Mouse (Mus musculus) frontal cortex, postnatal 25 days (tissue): Measurements from ENCODE around the gene Pacs1.
"Not testable (repeated sequence)": the region's sequence is repeated elsewhere in the genome, so short reads cannot be mapped to it uniquely, and the experiment has no call there.

Experiments
- DNase-seq, 2 experiments: peaks; one replicate each; pipeline ENCODE4 v3.0.0; 2022; ENCODE audit warnings: low spot score in 2 of 2

The Pacs1 gene

DNA sequence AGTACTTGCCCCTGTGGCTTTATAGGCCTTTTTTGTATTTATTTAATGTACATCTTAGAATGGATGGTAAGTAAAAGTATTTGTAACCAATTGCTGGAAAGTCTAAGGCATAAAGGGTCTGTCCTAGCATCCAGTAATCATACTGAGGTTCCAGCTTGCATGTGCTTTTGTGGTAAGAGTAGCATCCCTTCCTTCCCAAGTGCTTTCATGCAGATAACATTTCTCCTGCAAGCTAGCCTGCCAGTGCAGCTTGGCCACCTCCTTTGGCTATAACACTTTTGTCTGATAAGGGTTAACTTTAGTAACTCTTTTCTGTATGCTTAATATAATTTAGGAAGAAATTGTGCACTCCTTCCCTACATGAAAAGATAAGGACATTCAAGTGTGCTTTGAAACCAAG, 4.9 kb downstream of the Pacs1 start:
- DNase-seq = no peak

DNA sequence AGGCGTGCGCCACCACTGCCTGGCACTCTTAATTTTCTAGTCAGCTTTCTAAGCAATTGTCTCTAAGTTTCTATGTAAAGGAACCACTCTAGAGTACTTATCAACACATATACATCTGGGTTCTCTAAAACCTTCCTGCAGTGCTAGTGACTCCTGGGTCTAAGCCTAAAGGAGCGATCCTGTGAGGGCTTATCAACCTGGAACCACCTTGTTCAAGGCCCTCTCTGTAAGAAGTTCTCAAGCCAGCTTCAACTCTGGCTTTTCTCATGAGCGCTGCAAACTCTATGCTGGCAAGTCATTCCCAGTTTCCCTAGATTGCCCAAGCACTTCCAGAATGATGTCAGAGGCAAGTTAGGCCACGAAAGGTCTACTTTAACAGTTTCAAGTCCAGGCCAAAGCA, 5.9 kb downstream of the Pacs1 start:
- no peak for DNase-seq

DNA sequence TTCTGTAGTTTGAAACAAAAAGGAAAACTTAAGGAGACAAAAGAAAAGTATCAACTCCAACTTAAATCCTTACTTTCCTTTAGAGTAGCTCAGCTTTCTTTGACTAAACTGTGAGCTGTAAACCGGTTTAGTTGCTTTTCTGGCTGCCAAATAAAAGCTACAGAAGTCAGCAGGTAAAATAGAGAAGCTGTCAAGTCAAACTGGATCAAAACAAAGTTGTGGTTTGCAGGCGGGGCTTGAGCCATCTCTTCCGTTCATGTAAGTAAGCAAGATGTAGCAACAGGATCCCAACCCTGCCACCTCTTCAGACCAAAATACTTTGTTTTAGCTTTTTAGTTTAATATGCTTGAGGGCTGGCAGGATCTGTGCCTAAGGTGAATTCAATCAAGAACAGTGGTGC, 15.8 kb downstream of the Pacs1 start:
- DNase-seq = no peak

GRCm38 (mm10) chr19:5236981-5237380, 35.9 kb downstream of the Pacs1 start:
- not testable (repeated sequence) for DNase-seq

GRCm38 (mm10) chr19:5232696-5233095, 40.2 kb downstream of the Pacs1 start:
- DNase-seq = no peak

- DNase-seq = no peak
These were observed 42.8 kb downstream of the Pacs1 start for GRCm38 (mm10) chr19:5230110-5230509.

DNA sequence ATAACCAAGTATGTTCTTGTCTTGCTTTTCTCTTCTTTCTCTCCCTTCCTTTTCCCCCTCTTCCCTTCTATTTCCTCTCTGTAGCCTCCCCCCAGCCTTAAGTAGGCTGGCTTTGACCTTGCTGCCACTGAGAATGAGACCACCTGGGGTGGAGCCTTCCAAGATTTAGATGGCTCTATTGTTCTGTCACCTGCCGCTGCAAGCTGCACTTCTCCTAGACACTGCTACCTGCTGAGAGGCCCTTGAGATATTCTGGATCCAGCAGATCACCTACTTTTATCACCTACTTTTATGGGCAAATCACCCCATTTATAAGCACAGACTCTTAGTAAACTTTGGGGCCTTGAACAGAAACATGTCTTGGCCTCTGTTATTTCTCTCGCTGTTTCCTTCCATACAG, 48.3 kb downstream of the Pacs1 start:
- no peak for DNase-seq

- DNase-seq = no peak
These were observed 48.8 kb downstream of the Pacs1 start for GRCm38 (mm10) chr19:5224077-5224476.

- no peak for DNase-seq
These were observed 51.0 kb downstream of the Pacs1 start for GRCm38 (mm10) chr19:5221926-5222325.

GRCm38 (mm10) chr19:5221219-5221723, 51.6 kb downstream of the Pacs1 start:
- DNase-seq = not testable (repeated sequence)

DNA sequence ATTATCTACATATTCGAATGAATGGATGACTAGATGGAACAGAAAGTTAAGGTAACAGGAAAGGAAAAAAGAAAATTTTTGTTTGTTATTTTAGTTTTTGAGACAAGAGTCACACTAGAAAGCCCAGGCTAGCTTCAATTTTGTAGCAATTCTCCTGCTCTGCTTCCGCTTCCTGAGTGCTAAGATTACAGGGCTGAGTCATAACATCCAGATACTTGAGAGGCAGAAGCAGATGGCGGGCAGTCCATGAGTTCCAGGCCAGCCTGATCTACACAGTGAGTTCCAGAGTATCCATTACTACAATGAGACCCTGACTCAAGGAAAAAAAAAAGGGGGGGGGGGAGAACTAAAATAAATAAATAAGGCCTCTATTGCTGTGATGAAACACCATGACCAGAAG, 52.5 kb downstream of the Pacs1 start:
- no peak for DNase-seq

GRCm38 (mm10) chr19:5201691-5202090, 71.2 kb downstream of the Pacs1 start:
- DNase-seq = no peak

GRCm38 (mm10) chr19:5200617-5201016, 72.3 kb downstream of the Pacs1 start:
- DNase-seq = not testable (repeated sequence)

DNA sequence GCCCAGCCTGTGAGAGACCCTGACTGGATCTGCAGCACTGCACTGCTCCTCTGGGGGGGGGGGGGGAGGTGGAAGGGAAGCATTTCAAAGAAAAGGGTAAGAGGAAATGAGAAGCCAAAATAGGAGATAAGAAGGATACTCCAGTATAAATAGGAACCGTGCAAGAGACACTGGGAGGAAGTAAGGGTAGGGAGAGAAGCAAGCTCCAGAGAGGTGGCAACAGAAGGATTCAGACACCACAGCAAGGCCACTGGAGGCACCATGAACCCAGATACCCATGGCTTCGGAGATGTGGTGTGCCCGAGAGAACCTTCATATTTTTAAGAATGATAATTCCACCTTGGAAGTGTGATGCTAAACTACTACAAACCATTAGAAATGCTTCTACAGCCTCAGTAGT, 74.4 kb downstream of the Pacs1 start:
- no peak for DNase-seq

DNA sequence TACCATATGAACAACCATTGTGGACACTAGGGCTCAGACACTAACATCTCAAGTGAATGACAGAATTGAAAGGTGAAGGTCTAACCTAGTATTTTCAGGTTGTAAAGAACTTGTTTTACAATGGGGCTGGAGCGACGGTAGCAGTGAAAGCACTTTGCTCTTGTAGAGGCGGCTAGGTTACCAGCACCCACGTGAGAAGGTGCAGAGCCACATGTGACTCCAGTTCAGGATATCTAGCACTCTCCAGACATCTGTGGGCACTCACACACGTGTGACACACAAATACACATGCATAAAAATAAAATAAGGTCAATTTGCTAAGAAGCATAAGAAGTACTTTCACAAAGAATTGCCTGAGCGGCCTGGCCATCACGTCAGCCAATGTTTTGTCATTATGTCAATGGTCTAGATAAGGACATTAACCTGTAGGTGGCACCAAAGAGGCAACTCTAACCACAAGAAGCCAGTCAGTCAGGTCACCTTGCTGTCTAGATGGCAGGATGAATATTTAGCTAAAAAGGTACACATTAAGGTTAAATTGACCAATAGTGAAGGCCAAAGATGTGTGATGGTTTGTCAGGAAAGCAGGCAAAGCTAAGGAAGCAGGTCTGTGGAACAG, 77.4 kb downstream of the Pacs1 start:
- no peak for DNase-seq

DNA sequence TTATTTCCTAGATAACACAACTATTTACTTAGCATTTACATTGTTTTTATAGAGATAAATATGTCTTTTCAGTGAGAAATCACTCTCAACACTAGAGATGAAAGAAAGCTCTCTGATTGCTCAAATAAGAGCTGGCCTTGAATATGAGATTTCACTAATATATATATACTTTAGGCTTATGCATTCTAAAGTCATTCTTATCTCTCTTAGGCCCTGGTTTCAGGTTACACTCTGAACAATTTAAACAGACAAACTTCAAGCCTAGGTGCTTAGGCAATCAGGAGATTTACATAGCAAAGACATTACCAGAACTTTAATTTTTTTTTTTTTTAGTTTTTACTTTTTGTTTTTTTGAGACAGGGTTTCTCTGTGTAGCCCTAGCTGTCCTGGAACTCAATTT, 80.5 kb downstream of the Pacs1 start:
- DNase-seq = no peak

DNA sequence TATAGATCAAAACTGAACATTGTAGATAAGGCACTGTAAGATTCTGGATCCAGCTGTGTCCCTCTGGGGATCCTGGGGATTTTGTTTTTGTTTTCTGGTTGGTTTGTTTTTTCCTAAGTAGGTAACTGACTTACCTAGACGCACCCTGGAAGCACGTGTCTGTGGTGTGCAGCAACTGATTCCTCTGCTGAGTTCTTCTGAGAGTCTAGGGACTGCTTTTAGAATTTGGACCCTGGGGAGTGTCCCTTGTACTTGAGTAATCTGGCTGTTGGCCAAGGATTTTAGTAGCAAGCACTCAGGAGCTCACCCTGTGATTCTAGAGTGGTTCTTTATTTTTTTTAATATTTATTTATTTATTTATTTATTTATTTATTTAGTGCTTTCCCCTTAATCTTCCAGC, 85.5 kb downstream of the Pacs1 start:
- DNase-seq = no peak

DNA sequence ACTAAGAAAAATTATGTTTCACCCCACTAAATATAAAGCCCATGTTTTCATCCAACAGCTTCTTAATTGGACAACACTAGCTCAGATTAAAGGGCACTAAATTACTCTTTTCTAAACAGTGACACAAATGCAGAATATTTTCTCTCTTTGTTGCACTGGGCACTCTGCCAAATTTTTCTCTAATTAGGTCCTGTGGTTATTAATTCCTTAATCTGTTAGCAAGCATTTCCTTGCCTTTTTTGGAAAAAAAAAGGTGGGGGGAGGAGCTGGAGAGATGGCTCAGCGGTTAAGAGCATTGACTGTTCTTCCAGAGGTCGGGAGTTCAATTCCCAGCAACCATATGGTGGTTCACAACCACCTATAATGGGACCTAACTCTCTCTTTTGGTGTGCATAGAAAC, 91.0 kb downstream of the Pacs1 start:
- DNase-seq = no peak

- no peak for DNase-seq
These were observed 94.3 kb downstream of the Pacs1 start for GRCm38 (mm10) chr19:5178631-5179030.

- no peak for DNase-seq
These were observed 102.5 kb downstream of the Pacs1 start for GRCm38 (mm10) chr19:5170430-5170829.

DNA sequence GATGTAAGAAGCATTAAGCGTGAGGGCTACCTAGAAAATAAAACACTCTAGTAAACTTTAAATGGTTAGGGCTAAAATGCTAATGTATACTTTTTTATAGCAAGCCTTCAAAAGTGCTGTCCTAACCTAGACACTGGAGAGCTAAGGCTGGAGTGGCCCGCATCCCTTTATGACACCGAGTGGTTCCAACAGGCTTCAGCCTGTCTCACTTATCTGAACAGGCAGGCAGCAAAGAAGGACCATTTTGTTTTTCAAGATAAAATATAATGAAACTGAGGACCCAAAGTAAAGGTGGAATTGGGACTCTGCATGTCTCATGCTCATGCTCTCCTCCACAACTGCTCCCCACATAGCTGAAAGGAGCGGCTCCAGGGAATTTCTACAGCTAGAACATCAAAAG, 105.4 kb downstream of the Pacs1 start:
- no peak for DNase-seq

DNA sequence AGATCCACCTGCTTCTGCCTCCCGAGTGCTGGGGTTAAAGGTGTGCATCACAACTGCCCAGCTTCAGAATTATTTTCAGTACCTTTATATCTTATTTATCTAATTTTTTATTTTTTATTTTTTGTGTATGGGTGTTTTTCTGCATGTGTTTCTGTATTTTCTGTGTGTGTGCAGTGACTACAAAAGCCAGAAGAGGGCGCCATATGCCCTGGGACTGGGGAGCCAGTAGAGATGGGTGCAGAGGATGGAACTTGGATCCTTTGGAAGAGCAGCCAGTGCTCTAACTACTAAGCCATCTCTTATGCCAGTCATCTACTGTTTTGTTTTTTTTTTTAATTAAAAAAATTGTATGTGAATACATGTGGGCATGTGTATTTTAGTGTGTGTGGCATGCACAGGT, 108.5 kb downstream of the Pacs1 start:
- DNase-seq = no peak

DNA sequence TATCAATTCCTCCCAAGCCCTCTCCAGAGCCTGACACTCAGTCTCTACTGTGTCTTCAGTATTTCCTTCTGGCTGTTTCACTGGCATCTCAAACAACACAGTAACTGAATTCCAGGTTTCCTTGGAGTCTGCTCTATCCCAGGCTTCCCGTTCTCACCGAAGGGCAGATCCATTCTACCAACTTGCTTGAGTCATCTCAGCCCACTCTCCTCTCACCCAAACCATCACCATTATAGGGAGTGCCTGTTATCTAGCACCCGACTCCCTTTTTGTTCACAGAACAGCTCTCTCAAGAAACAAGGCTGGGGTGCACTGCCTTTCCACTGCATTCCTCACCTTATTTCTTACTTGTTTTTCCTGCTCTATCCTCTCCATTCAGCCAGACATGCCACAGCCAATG, 111.0 kb downstream of the Pacs1 start:
- DNase-seq = no peak

DNA sequence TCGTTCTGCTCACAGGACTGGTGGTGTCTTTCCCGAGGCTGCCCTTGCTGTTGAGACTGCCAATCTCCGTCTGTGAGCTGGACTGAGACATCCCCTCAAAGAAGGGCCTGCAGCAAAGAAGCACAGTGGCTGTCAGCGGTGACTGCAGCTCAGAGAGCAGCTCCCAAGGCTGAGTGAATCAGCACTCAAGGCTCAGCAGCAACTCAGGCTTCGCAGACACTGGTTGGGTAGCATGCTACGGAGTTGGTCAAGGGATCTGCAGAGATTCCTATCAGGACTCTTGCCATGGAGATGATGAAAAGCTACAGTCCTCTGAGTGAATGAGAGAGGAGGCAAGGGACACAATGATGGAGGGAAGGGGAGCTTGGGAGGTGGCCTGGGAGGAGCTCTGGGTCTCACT, 120.7 kb downstream of the Pacs1 start:
- no peak for DNase-seq
